Mouse (Mus musculus) heart, postnatal 0 days (tissue): ENCODE results near the gene Acacb.

Source experiments
- CTCF ChIP-seq: IDR thresholded peaks from 2 replicates; pipeline ENCODE4 v1.5.1; 2016; ENCODE audit warnings: antibody characterized with exemption, control low read depth, low read depth
- EP300 ChIP-seq: IDR thresholded peaks from 2 replicates; pipeline ENCODE4 v1.6.1; 2016; ENCODE audit warnings: antibody characterized with exemption, low read depth

GRCm38 (mm10) chr5:114268646-114269045 is 122.3 kb downstream of the Acacb start:
- no peak for TF ChIP-seq CTCF
- no peak for TF ChIP-seq EP300
